Mouse (Mus musculus): ENCODE results near the gene Tbc1d8. TPM values are rescaled to one million over a fixed set of nuclear protein-coding genes. Genes with fewer than 3 reads are reported as not detected.

Tbc1d8 gene
- polyA plus RNA-seq, 1 experiment from 2014 or later = 18.0 TPM

DNA sequence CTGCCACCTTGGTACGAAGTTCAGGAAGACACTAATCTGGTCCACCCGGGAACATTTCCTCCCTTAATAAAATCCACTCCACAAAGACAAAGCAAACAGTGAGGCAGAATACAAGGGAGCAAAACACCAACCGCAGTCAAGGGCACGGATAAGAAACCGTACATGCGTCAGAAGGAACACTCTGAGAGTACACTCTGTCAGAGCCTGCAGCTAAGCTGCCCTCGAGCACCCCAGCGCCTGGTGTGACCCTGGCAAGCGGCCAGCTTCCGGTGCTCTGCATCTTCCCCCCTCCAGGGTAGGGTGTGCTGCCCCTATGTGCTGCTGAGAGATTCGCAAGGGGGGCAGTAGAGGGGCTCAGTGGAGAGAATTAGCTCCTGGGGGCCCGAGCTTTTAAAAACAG is 60.7 kb downstream of the Tbc1d8 start:
- ATAC-seq = peak; percentile 96
- Histone ChIP-seq H3K4me1 (ENCODE audit: insufficient read depth, low read depth, low read length) (peaks cover 4% of the 10 kb centered on the region; the same call in 1 of the 2 replicates), H3K36me3 (ENCODE audit: insufficient read depth, low read length) (no peaks in the 10 kb centered on the region), H3K9ac (replicated peaks; ENCODE audit: low read depth) (no peak overlapping the region), H3K4me3 (ENCODE audit: low read depth, low read length) (no peak overlapping the region), H3K9me3 (ENCODE audit: low read length) (no peaks in the 10 kb centered on the region), H3K27me3 (replicated peaks; ENCODE audit: insufficient read depth, low read length) (no peaks in the 10 kb centered on the region), H3K27ac (ENCODE audit: low read length) (peak overlapping the region; percentile 74), H3K4me2 (replicated peaks; ENCODE audit: low read depth, low read length) (no peak overlapping the region)
- peak; percentile 93 for DNase-seq (ENCODE audit: low spot score)
- TF ChIP-seq CTCF (IDR thresholded peaks at IDR 0.05) (peak; percentile 41; the same call in 1 of the 2 replicates), EP300 (IDR thresholded peaks at IDR 0.05) (peak; percentile 99)
- WGBS = 7% methylated on average over 12 of the region's 12 CpGs

DNA sequence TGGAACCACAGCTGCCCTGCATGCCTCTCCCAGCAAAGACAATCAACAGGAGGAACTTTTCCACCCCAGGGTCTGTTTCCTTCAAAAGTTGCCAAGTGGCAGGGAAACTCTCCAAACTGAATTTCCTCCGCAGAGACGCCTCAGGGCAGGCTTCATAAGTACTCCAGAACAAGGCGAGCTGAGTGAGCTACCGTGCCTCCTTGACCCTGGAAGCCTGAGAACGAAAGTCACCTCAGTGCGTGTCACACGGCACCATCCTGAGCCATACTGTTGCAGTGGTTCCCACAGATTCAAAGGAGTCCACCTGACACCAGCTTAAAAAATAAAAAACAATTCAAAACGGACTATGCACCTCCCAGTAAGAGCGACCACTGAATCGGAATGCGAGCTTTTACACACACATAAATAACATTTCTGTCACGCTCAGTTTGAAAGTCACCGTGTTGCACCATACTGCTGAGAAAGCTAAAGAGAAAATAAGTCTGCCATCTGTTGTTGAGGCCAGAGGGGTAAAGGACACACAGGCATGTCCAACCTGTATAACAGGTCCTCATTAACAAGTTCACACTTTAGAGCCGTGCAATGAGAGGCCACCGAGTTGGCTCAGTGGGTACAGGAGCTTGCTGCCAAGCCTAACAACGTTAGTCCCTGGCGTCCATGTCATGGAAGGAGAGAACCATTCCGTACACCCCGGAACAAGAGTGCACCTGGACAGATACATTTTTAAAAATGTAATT is 68.3 kb downstream of the Tbc1d8 start:
- Histone ChIP-seq H3K36me3 (ENCODE audit: insufficient read depth, low read length) (no peaks in the 10 kb centered on the region), H3K9me3 (ENCODE audit: low read length) (no peaks in the 10 kb centered on the region), H3K9ac (replicated peaks; ENCODE audit: low read depth) (no peak overlapping the region), H3K4me1 (ENCODE audit: insufficient read depth, low read depth, low read length) (peaks cover 8% of the 10 kb centered on the region; the same call in 1 of the 2 replicates), H3K4me2 (replicated peaks; ENCODE audit: low read depth, low read length) (no peak overlapping the region), H3K4me3 (ENCODE audit: low read depth, low read length) (no peak overlapping the region), H3K27me3 (replicated peaks; ENCODE audit: insufficient read depth, low read length) (no peaks in the 10 kb centered on the region), H3K27ac (ENCODE audit: low read length) (peak overlapping the region; percentile 74)
- DNase-seq (ENCODE audit: low spot score) (peak; percentile 73), ATAC-seq (peak; percentile 84)
- no peak for TF ChIP-seq CTCF (IDR thresholded peaks at IDR 0.05)
- TF ChIP-seq EP300 (IDR thresholded peaks at IDR 0.05) = no peak
- 53% methylated on average over 19 of the region's 19 CpGs for WGBS

DNA sequence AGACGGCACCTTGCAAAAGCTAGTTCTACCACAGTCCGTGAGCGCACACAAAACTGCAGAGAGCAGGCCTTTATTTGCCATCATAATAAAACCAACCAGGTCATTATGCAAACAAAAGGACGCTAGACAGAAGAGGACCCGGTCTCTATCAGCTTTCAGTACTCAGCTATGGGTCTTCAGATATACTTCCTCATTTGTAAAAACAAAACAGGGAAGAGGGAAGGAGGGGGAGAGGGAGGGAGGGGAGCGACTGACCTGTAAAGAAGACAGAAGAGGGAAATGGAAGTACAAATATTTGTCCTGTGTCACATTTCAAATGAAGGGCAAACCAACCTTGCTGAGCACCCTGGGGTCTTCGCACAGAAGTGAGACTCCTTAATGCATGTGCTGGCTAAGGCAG is 69.9 kb downstream of the Tbc1d8 start:
- Histone ChIP-seq H3K36me3 (ENCODE audit: insufficient read depth, low read length) (no peaks in the 10 kb centered on the region), H3K4me2 (replicated peaks; ENCODE audit: low read depth, low read length) (no peak overlapping the region), H3K27ac (ENCODE audit: low read length) (peak overlapping the region; percentile 63), H3K4me1 (ENCODE audit: insufficient read depth, low read depth, low read length) (peaks cover 8% of the 10 kb centered on the region; the same call in 1 of the 2 replicates), H3K9ac (replicated peaks; ENCODE audit: low read depth) (no peak overlapping the region), H3K4me3 (ENCODE audit: low read depth, low read length) (no peak overlapping the region), H3K9me3 (ENCODE audit: low read length) (no peaks in the 10 kb centered on the region), H3K27me3 (replicated peaks; ENCODE audit: insufficient read depth, low read length) (no peaks in the 10 kb centered on the region)
- no peak for ATAC-seq
- TF ChIP-seq EP300 (IDR thresholded peaks at IDR 0.05) (no peak), CTCF (IDR thresholded peaks at IDR 0.05) (no peak)
- DNase-seq (ENCODE audit: low spot score) = peak; percentile 44
- WGBS = 36% methylated on average over 7 of the region's 7 CpGs

DNA sequence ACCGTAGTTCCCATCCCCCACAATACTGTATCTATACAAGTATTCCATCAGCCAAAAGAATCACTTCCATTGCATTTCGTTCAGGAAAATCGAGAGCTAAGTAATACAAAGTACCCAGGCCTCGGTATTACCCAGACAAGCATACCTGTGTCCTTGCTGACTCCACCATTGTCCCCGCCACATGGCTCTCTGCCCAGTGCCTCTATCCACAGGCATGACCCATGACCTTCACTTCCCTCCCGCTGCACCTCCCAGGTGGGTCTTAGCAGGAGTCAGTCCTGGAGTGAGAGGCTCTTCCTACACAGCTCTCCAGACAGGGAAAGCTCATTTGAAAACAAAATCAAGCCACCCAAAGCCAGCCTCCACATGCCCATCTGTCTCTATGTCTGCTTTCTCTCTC is 70.4 kb downstream of the Tbc1d8 start:
- ATAC-seq (peak; percentile 11; the same call in 1 of the 2 replicates), DNase-seq (ENCODE audit: low spot score) (no peak)
- WGBS = 75% methylated on average over 6 of the region's 6 CpGs

DNA sequence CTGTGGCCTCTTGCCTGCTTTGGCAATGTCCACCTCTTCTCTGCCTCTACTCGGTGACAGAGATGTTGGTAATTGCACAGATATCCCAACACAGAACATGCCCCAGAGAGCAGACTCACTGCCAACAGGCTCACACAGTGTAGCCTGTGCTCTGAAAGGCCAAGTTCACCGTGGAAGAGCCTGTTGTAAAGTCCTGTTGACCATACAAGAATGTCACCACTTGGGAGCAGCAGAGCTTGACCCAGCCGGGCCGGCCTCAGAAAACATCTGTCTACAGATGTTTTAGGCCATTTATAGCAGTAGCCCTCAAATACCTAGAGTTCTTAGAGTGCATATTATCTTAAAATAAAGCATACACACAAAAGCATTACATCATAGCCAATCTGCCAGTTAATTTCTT is 71.4 kb downstream of the Tbc1d8 start:
- WGBS = 43% methylated on average over 4 of the region's 4 CpGs

More for the DNA sequence above, 70.4 kb downstream of the Tbc1d8 start:
- no peak for TF ChIP-seq EP300 (IDR thresholded peaks at IDR 0.05)
- no peak for TF ChIP-seq CTCF (IDR thresholded peaks at IDR 0.05)
- Histone ChIP-seq H3K4me3 (ENCODE audit: low read depth, low read length) (no peak overlapping the region), H3K9me3 (ENCODE audit: low read length) (no peaks in the 10 kb centered on the region), H3K4me2 (replicated peaks; ENCODE audit: low read depth, low read length) (no peak overlapping the region), H3K27ac (ENCODE audit: low read length) (peak overlapping the region; percentile 63), H3K27me3 (replicated peaks; ENCODE audit: insufficient read depth, low read length) (no peaks in the 10 kb centered on the region), H3K9ac (replicated peaks; ENCODE audit: low read depth) (no peak overlapping the region), H3K4me1 (ENCODE audit: insufficient read depth, low read depth, low read length) (peaks cover 8% of the 10 kb centered on the region; the same call in 1 of the 2 replicates), H3K36me3 (ENCODE audit: insufficient read depth, low read length) (no peaks in the 10 kb centered on the region)

DNA sequence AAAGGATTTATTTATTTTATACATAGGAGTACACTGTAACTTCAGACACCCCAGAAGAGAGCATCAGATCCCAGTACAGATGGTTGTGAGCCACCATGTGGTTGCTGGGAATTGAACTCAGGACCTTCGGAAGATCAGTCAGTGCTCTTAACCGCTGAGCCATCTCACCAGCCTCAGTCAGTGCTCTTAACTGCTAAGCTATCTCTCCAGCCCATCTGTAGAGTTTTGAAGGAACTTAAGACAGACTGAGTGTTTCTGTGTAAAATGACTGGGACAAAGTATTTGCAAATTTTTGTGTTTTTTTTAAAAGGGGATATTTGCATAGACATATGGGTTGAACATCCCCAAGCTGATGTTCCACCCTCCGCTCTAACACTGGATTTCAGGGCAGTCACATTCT is 78.4 kb downstream of the Tbc1d8 start:
- Histone ChIP-seq H3K36me3 (ENCODE audit: insufficient read depth, low read length) (0 out of 2 replicates have a peak, but pooled peaks cover 4% of the 10 kb centered on the region), H3K27me3 (replicated peaks; ENCODE audit: insufficient read depth, low read length) (no peaks in the 10 kb centered on the region), H3K4me2 (replicated peaks; ENCODE audit: low read depth, low read length) (no peak overlapping the region), H3K4me3 (ENCODE audit: low read depth, low read length) (no peak overlapping the region), H3K9ac (replicated peaks; ENCODE audit: low read depth) (no peak overlapping the region), H3K4me1 (ENCODE audit: insufficient read depth, low read depth, low read length) (peaks cover 3% of the 10 kb centered on the region), H3K27ac (ENCODE audit: low read length) (no peak overlapping the region), H3K9me3 (ENCODE audit: low read length) (no peaks in the 10 kb centered on the region)
- 85% methylated on average over 3 of the region's 3 CpGs for WGBS
- ATAC-seq (no peak), DNase-seq (ENCODE audit: low spot score) (no peak)
- TF ChIP-seq EP300 (IDR thresholded peaks at IDR 0.05) = no peak
- no peak for TF ChIP-seq CTCF (IDR thresholded peaks at IDR 0.05)

More for the DNA sequence above, 71.4 kb downstream of the Tbc1d8 start:
- H3K27ac ChIP-seq (ENCODE audit: low read length) = peak overlapping the region; percentile 38; the same call in 1 of the 2 replicates
- H3K4me2 ChIP-seq (replicated peaks; ENCODE audit: low read depth, low read length) = no peak overlapping the region
- ATAC-seq (no peak), DNase-seq (ENCODE audit: low spot score) (peak; percentile 48)
- no peak overlapping the region for H3K4me3 ChIP-seq (ENCODE audit: low read depth, low read length)
- TF ChIP-seq EP300 (IDR thresholded peaks at IDR 0.05) = no peak
- TF ChIP-seq CTCF (IDR thresholded peaks at IDR 0.05) = peak; percentile 52
- H3K27me3 ChIP-seq (replicated peaks; ENCODE audit: insufficient read depth, low read length) = no peaks in the 10 kb centered on the region
- H3K9ac ChIP-seq (replicated peaks; ENCODE audit: low read depth) = no peak overlapping the region
- H3K9me3 ChIP-seq (ENCODE audit: low read length) = no peaks in the 10 kb centered on the region
- peaks cover 8% of the 10 kb centered on the region; the same call in 1 of the 2 replicates for H3K4me1 ChIP-seq (ENCODE audit: insufficient read depth, low read depth, low read length)
- H3K36me3 ChIP-seq (ENCODE audit: insufficient read depth, low read length) = no peaks in the 10 kb centered on the region
